In genomic region chr1:189007239-189007979, GRCm38 (mm10) we compare ENCODE assay signal across 7 mouse cellular contexts. TPM values are rescaled to one million over a fixed set of nuclear protein-coding genes. Genes with fewer than 3 reads are reported as not detected.
A peak's percentile ranks its signal among the peaks of the same experiment; 100 is the strongest.
DNase-seq lines count a peak whose midpoint lies in the region; ATAC-seq lines count a peak whose summit lies in the region.

Gene Kctd3 (minus strand): TSS chr1:189007841.

- H3K27ac ChIP-seq in intestine, embryonic 15.5 days: peak within 1 kb of the TSS; percentile 51; the same call in 1 of the 2 replicates
- peak within 1 kb of the TSS; percentile 96 for H3K27ac ChIP-seq in midbrain, embryonic 10.5 days (replicated peaks)

- H3K36me3 ChIP-seq in intestine, embryonic 15.5 days: no peaks in the 10 kb centered on the region
- H3K36me3 ChIP-seq in midbrain, embryonic 10.5 days: peaks cover 14% of the 10 kb centered on the region

- intact Hi-C loops in gastrocnemius, postnatal 36 days (cut with DNase I): no loop called here
- intact Hi-C loops in left cerebral cortex, postnatal 25 days (cut with DNase I): no loop called here

- no peaks in the 10 kb centered on the region for H3K9me3 ChIP-seq in intestine, embryonic 15.5 days
- H3K9me3 ChIP-seq in midbrain, embryonic 10.5 days (replicated peaks): no peaks in the 10 kb centered on the region

- no peaks in the 10 kb centered on the region for H3K27me3 ChIP-seq in intestine, embryonic 15.5 days (replicated peaks)
- 0 out of 2 replicates have a peak, but pooled peaks cover 2% of the 10 kb centered on the region for H3K27me3 ChIP-seq in midbrain, embryonic 10.5 days (ENCODE audit: low read depth, poor library complexity, severe bottlenecking)

- peaks cover 17% of the 10 kb centered on the region for H3K4me1 ChIP-seq in intestine, embryonic 15.5 days (replicated peaks)
- peaks cover 35% of the 10 kb centered on the region for H3K4me1 ChIP-seq in midbrain, embryonic 10.5 days

- peak within 1 kb of the TSS; percentile 86 for H3K4me2 ChIP-seq in intestine, embryonic 15.5 days (replicated peaks)

- whole genome bisulfite sequencing in intestine, embryonic 15.5 days: under 1% methylated on average over 74 of the region's 74 CpGs
- WGBS in midbrain, embryonic 10.5 days: under 1% methylated on average over 74 of the region's 74 CpGs

- peak; percentile 97 for DNase-seq in adrenal gland, adult 2 months
- DNase-seq in embryo, embryonic 11.5 days (ENCODE audit: low read depth, low spot score): peak; percentile 92
- peak; percentile 94 to 98 for DNase-seq in gastrocnemius, postnatal 36 days
- peak; percentile 96 for DNase-seq in left cerebral cortex, postnatal 25 days (ENCODE audit: low spot score in 2 of 2)
- DNase-seq in midbrain, embryonic 10.5 days (ENCODE audit: low spot score): peak; percentile 97
- peak; percentile 99 for DNase-seq in right cerebral cortex, postnatal 4 days

- peak; percentile 90 for ATAC-seq in intestine, embryonic 15.5 days

- H3K4me3 ChIP-seq in intestine, embryonic 15.5 days (replicated peaks): peak within 1 kb of the TSS; percentile 95
- H3K4me3 ChIP-seq in midbrain, embryonic 10.5 days: peak within 1 kb of the TSS; percentile 100

- H3K9ac ChIP-seq in intestine, embryonic 15.5 days: peak within 1 kb of the TSS; percentile 97

RNA-seq across cellular contexts. Expression of gene Kctd3, which starts in this region (rescaled TPM):
- total RNA-seq in adrenal gland, adult 2 months (2021): 10 to 100 TPM; 21.8 to 40.9 TPM
- 41.9 and 45.9 TPM in 2 replicates for polyA plus RNA-seq in adrenal gland, adult 2 months (2012; rRNA removed)
- 10 to 100 TPM; 21.4 to 23.3 TPM for total RNA-seq in gastrocnemius, postnatal 36 days (2021)
- 25.7 and 25.9 TPM in 2 replicates for polyA plus RNA-seq in intestine, embryonic 15.5 days (2015; fragmentation: Nextera tagmentation; extraction: Ambion mirVana)
- total RNA-seq in left cerebral cortex, postnatal 25 days (2021): 100 to 1,000 TPM in 1 of 2 experiments, 10 to 100 TPM in 1; 92.8 to 100 TPM
- polyA plus RNA-seq in midbrain, embryonic 10.5 days (2016; fragmentation: Nextera tagmentation; extraction: Ambion mirVana): 28.6 and 31.1 TPM in 2 replicates

Comparison
In these comparisons a context has a peak if more than half of its experiments do, and no peak if none do; other contexts are left out.
1. Peak in every context shown above with its lines: DNase-seq, ATAC-seq, H3K4me3 ChIP-seq and H3K27ac ChIP-seq.